Mouse (Mus musculus): ENCODE data around the gene Ccdc88b. TPM values are rescaled to one million over a fixed set of nuclear protein-coding genes. Genes with fewer than 3 reads are reported as not detected.
A peak's percentile ranks its signal among the peaks of the same experiment; 100 is the strongest.
"Not testable (repeated sequence)": the region's sequence is repeated elsewhere in the genome, so short reads cannot be mapped to it uniquely, and the experiment has no call there.

Ccdc88b gene
- polyA plus RNA-seq, 1 experiment from 2014 or later = 1.4 TPM

DNA sequence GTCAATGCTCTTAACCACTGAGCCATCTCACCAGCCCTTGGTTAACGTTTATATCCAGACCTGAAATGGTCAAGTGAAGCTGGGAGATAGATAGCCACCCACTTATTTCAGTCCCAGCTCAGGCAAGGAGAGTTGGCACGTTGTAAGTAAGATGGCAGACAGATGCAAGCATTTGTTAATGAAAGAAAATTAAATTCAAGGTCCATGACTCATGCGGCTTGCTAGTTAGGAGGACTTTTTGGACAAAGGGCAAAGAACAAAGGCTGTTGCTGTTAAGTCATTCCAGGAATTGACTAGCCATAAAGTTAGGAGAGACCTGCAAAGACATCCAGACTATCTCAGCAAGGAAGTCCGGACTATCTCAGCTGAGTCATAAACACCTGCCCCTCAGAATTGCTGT lies 41.6 kb upstream of the Ccdc88b start:
- H3K9me3 ChIP-seq (ENCODE audit: control insufficient read depth) = no peaks in the 10 kb centered on the region
- H3K27ac ChIP-seq (ENCODE audit: low read depth, low read length) = peak overlapping the region; percentile 35; the same call in 1 of the 2 replicates
- H3K36me3 ChIP-seq (ENCODE audit: control insufficient read depth, insufficient read depth) = peaks cover 2% of the 10 kb centered on the region; the same call in 1 of the 2 replicates
- no peak overlapping the region for H3K4me2 ChIP-seq (replicated peaks; ENCODE audit: low read depth)
- WGBS = 45% methylated on average over 4 of the region's 4 CpGs
- ATAC-seq = peak; percentile 63; the same call in 1 of the 2 replicates
- no peaks in the 10 kb centered on the region for H3K4me1 ChIP-seq (replicated peaks; ENCODE audit: control insufficient read depth, insufficient read depth, low read length)
- TF ChIP-seq CTCF (IDR thresholded peaks at IDR 0.05; ENCODE audit: low read depth) = no peak
- H3K4me3 ChIP-seq (ENCODE audit: low read depth, low read length) = no peak overlapping the region
- no peaks in the 10 kb centered on the region for H3K27me3 ChIP-seq (replicated peaks; ENCODE audit: control insufficient read depth, insufficient read depth, low read length)
- no peak overlapping the region for H3K9ac ChIP-seq (ENCODE audit: low read depth, low read length)

DNA sequence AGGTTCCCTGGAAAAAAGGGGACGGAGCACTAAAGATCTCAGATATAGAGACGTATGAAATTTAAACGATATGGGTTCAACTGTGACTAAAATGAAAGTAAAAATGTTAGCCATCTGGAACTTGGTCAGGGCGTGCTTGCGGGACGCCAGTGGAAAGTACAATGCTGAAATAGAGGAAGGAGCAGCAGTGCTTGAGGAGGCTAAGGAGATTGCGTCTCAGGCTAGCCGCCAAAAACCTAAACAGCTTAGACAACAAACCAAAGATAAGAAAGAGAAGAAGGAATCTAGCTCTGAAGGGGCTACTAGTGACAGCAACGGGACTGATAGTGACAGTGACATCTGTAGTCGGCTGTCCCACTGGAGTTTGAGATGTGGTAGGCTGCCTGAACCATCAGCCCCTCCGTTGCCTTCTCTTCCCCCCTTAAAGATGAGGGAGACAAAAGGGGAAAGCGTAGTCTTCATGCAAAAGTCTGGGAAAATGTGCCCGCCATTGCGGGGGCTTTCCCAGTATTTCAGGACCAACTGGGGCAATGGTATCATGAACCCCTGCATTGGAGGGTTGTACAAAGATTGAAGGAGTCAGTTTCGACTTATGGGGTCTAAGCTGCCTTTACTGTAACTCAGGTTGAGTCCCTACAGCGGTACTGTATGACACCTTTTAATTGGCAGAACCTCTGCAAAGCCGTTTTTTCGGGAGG lies 37.7 kb upstream of the Ccdc88b start:
- not testable (repeated sequence) for ATAC-seq; H3K27ac ChIP-seq (ENCODE audit: low read depth, low read length); H3K9me3 ChIP-seq (ENCODE audit: control insufficient read depth); H3K27me3 ChIP-seq (replicated peaks; ENCODE audit: control insufficient read depth, insufficient read depth, low read length); H3K36me3 ChIP-seq (ENCODE audit: control insufficient read depth, insufficient read depth); H3K4me1 ChIP-seq (replicated peaks; ENCODE audit: control insufficient read depth, insufficient read depth, low read length); H3K9ac ChIP-seq (ENCODE audit: low read depth, low read length); H3K4me3 ChIP-seq (ENCODE audit: low read depth, low read length)
- WGBS = 76% methylated on average over 18 of the region's 18 CpGs
- H3K4me2 ChIP-seq (replicated peaks; ENCODE audit: low read depth) = peak overlapping the region; percentile 17

DNA sequence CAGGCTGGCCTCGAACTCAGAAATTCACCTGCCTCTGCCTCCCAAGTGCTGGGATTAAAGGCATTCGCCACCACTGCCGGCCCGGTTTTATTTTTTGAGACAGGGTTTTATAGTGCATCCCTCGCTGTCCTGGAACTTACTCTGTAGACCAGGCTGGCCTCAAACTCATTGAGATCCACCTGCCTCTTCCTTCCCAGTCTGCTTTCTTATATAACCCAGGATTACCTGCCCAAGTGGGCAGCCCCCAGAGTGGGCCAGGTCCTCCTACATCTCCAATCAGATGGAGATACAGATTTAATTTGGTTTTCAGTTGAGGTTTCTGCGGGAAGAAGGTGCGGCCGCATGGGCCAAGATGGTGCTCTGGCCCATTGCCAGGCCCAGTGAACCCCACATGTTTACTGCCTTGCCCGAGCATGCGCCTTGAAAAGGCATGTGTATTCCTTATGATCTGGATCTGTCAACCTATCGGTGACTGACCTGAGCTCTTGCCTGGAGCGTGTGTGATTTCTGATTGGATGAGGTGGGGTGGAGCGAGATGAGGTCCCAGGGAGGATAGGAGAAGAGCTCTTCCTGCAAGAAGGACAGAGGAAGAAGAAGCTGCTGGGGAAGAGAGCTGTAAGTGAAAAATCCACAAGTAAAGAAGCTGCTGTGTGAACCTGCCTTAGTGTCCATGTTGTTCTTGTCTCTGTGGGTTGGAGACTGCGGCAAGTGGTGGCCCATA lies 35.9 kb upstream of the Ccdc88b start:
- Histone ChIP-seq H3K27me3 (replicated peaks; ENCODE audit: control insufficient read depth, insufficient read depth, low read length) (no peaks in the 10 kb centered on the region), H3K4me2 (replicated peaks; ENCODE audit: low read depth) (no peak overlapping the region), H3K27ac (ENCODE audit: low read depth, low read length) (no peak overlapping the region), H3K36me3 (ENCODE audit: control insufficient read depth, insufficient read depth) (no peaks in the 10 kb centered on the region), H3K4me3 (ENCODE audit: low read depth, low read length) (no peak overlapping the region), H3K9me3 (ENCODE audit: control insufficient read depth) (no peaks in the 10 kb centered on the region), H3K9ac (ENCODE audit: low read depth, low read length) (no peak overlapping the region), H3K4me1 (replicated peaks; ENCODE audit: control insufficient read depth, insufficient read depth, low read length) (no peaks in the 10 kb centered on the region)
- TF ChIP-seq CTCF (IDR thresholded peaks at IDR 0.05; ENCODE audit: low read depth) = no peak
- 0 out of 2 replicates have a peak, but pooled peaks have one; percentile 16 for ATAC-seq
- WGBS = 90% methylated on average over 14 of the region's 14 CpGs

DNA sequence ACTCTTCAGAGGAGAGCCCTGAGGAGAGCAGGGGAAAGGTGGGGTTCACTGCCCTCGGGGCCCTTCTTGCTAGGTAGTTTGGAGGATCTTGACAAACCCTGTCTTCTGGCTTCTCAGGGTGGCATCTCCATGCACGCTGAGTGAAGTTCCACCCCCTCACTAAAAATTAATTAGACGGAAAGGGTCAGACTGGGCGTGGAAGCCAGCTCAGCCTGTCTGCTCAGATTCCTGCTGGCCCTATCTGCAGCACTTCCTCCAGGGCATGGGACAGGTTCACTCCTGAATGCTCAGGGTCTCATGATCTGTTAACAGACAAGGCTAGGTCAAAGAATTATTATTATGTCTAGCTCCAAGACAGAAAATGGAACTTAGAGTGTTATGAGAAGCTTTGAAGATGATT lies 34.5 kb upstream of the Ccdc88b start:
- 37% methylated on average over 4 of the region's 4 CpGs for WGBS
- Histone ChIP-seq H3K4me3 (ENCODE audit: low read depth, low read length) (no peak overlapping the region), H3K4me1 (replicated peaks; ENCODE audit: control insufficient read depth, insufficient read depth, low read length) (no peaks in the 10 kb centered on the region), H3K9me3 (ENCODE audit: control insufficient read depth) (no peaks in the 10 kb centered on the region), H3K9ac (ENCODE audit: low read depth, low read length) (no peak overlapping the region), H3K36me3 (ENCODE audit: control insufficient read depth, insufficient read depth) (no peaks in the 10 kb centered on the region), H3K4me2 (replicated peaks; ENCODE audit: low read depth) (no peak overlapping the region; the same call in 1 of the 2 replicates), H3K27me3 (replicated peaks; ENCODE audit: control insufficient read depth, insufficient read depth, low read length) (no peaks in the 10 kb centered on the region), H3K27ac (ENCODE audit: low read depth, low read length) (peak overlapping the region; percentile 0; the same call in 1 of the 2 replicates)
- no peak for TF ChIP-seq CTCF (IDR thresholded peaks at IDR 0.05; ENCODE audit: low read depth)
- no peak for ATAC-seq

DNA sequence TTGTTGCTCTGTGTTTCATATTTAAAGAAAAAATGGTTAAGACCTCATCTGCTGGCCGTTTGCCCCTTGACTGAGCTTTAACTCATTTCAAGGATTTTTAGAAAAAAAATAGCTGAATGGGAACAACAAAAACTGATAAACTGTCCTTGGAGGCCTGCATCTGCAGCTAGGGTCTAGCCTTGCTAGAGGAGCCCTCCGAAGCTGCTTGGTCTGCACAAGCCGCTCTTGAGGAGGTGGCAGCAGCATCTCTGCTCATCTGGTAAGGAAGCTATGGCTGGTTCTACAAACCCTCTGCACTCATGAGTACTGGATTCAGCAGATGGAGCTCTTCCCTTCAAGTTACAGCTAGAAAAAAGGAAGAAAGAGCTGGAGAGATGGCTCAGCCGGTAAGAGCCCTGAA lies 20.0 kb upstream of the Ccdc88b start:
- Histone ChIP-seq H3K27me3 (replicated peaks; ENCODE audit: control insufficient read depth, insufficient read depth, low read length) (no peaks in the 10 kb centered on the region), H3K4me1 (replicated peaks; ENCODE audit: control insufficient read depth, insufficient read depth, low read length) (no peaks in the 10 kb centered on the region), H3K4me3 (ENCODE audit: low read depth, low read length) (no peak overlapping the region), H3K27ac (ENCODE audit: low read depth, low read length) (no peak overlapping the region), H3K36me3 (ENCODE audit: control insufficient read depth, insufficient read depth) (no peaks in the 10 kb centered on the region), H3K9ac (ENCODE audit: low read depth, low read length) (no peak overlapping the region), H3K4me2 (replicated peaks; ENCODE audit: low read depth) (no peak overlapping the region), H3K9me3 (ENCODE audit: control insufficient read depth) (no peaks in the 10 kb centered on the region)
- no peak for TF ChIP-seq CTCF (IDR thresholded peaks at IDR 0.05; ENCODE audit: low read depth)
- WGBS = 85% methylated on average over 4 of the region's 4 CpGs
- no peak for ATAC-seq

DNA sequence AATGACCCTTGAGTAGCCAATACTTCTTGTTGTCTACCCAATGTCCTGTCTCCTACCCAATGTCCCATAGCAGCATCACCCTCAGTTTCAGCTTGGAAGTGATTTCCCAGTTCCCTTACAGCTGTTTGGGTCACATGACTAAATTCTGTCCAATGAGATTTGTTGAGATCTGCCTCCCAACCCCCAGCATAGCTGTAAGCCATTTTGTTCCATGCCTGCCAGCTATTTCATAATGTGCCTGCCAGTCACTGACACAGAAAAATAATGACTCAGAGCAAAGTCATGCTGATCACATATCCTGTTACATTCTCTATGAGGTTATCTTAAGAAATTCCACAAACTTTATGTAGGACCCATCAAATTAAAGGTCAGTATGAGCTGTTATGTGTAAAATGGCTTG lies 18.8 kb upstream of the Ccdc88b start:
- H3K27me3 ChIP-seq (replicated peaks; ENCODE audit: control insufficient read depth, insufficient read depth, low read length) = no peaks in the 10 kb centered on the region
- no peak overlapping the region for H3K4me2 ChIP-seq (replicated peaks; ENCODE audit: low read depth)
- no peak for TF ChIP-seq CTCF (IDR thresholded peaks at IDR 0.05; ENCODE audit: low read depth)
- H3K36me3 ChIP-seq (ENCODE audit: control insufficient read depth, insufficient read depth) = no peaks in the 10 kb centered on the region
- ATAC-seq = no peak
- H3K9me3 ChIP-seq (ENCODE audit: control insufficient read depth) = no peaks in the 10 kb centered on the region
- H3K4me1 ChIP-seq (replicated peaks; ENCODE audit: control insufficient read depth, insufficient read depth, low read length) = no peaks in the 10 kb centered on the region
- H3K27ac ChIP-seq (ENCODE audit: low read depth, low read length) = no peak overlapping the region
- H3K9ac ChIP-seq (ENCODE audit: low read depth, low read length) = no peak overlapping the region
- H3K4me3 ChIP-seq (ENCODE audit: low read depth, low read length) = no peak overlapping the region
